Mouse (Mus musculus) cerebellum, adult 9-10 months (tissue): ENCODE measurements at regions not wholly inside any gene's neighbourhood (a gene's known extent, or its start where the extent isn't known, plus 50 kb on each side); places are given as distances from the start of the nearest gene placed in this dataset.

Experiments used
- DNase-seq: peaks from one replicate; pipeline ENCODE4 v3.0.0; 2022

DNA sequence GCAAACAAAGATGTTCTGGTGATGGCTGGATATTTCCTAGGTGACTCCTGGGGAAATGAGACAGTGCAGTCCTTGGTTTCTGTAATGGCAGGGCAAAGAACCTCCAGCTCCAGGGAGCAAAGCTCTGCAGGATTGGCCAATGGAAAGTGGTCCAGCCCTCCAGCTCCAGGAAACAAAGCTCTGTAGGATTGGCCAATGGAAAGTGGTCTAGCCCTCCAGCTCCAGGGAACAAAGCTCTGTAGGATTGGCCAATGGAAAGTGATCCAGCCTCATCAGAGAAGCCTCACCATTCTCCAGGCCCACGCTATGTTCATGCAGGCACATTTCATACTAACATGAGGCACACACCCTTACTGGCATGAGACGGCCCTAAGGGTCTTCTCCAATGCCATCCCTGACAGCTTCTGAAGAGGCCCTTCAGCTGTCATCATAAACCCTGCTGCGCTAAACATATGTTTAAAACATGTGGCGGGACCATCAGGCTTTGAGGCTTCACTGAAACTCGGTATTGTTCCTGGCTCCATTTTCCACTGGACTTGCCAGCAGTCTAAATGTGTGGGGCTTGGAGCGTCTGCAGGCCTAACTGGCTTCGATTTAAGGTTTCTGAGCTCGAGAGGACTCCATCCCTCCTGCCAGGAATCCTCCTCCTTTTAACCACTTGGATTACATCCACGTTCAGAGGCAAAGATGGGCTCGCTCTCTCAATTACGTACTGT lies 175.3 kb upstream of the Ccdc54 start:
- DNase-seq: no peak

DNA sequence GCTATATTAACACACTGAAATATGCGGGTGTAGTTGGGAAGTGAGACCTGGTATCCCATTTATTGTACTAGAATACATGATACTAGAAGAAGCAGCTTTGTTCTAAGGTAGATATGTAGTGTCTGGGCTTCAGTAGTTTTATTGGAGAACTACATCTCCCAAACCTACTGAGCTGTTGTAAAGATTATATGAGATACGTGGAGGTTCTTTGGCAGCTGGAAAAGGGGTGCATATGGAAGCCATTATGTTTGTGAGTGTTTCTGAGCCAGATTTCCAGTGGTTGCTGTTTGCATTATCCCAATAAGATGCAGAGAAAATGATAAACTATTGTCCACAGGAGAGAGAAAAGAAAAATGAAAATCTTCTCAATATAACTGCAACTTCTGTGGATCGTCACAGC lies 171.1 kb upstream of the Ccdc54 start:
- DNase-seq: no peak

DNA sequence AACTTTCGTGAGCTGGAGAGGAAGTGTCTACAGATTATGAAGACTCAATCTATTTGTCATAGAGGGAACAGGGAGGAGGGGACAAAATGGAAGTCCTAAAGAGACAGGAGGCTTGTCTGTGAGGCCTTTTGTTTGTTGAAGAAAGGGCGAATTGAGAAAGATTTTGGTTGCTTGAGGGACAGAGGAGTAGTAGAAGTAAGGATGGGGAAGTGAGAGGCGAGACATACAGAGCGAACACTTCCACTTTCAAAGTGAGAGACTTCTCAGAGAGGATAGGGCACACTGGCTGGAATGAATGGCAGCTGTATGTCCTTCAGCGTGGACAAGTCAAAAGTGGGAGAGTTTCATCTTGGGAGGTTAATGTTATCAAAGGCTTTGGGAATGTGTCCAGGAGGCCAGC lies 169.0 kb upstream of the Ccdc54 start:
- DNase-seq: no peak

DNA sequence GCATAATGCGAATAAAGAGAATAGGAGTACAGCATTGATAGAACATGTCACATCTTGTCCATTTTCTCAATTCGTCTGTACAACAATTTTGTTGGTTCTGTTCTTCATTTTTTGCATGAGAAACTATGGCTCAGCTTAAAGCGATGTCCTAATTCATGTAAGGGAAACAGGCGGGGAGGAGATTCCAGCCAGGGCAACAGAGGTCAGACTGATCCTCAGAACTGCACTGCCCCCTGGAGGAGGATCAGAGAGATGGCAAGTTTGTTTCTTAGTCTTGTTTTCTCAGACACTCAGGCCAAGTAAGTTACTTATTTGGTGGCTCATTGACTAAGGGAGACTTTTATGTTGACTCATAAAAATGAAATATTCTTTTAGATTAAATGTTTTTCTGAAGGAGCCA lies 165.7 kb upstream of the Ccdc54 start:
- DNase-seq: no peak

DNA sequence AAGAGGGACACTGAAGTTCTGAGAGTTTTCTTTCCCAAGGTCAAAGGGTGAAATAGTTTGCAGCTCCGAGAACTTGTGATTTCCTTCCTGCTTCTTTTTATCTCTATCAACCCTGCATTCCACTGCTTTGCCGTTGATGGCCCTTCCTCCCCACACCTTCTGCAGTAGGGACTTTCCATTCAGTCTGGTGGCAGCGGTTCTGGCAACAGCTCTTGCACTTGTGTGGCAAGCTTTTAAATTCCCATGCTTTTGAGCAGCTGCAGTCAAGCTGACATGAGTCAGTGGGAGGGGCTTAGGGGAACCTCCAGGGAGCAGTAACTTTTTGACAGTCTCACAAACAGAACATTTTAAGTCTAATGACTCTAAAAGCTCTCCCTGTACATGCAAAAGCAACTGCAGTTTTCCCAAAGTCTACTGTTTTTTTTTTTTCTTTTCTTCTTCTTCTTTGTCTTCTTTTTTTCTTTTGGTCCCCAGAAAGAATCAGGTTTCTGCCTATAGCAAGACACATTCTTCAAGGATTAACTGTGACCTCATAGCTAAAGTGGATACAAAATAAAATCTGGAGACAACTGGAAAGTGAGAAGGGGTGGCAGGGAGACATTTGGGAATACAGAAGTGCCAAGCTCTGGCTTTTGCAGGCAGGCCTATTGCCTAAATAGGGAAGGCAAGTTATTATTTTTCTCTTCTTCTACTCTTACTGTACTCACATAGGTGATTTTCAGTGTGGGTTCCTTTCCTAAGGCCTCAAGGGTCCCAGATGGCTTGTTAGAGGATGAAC lies 162.8 kb upstream of the Ccdc54 start:
- no peak for DNase-seq

DNA sequence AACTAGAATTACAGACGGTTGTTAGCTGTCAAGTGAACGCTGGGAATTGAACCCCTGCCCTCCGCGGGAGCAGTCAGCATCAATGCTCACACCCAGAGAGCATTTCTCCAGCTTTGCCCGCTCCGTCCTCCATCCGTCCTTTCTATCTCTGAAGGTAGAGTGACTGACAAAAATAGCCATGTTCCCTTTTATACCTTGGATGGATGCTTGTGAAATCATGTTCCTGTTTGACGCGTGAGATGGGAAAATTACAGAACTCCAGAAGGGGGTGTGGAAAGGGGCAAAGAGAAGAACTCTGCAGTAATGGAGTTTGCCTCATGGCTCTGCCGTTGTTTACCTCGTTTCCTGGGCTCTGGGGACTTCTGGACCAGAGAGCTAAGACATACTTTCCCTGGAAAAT lies 162.1 kb upstream of the Ccdc54 start:
- no peak for DNase-seq

DNA sequence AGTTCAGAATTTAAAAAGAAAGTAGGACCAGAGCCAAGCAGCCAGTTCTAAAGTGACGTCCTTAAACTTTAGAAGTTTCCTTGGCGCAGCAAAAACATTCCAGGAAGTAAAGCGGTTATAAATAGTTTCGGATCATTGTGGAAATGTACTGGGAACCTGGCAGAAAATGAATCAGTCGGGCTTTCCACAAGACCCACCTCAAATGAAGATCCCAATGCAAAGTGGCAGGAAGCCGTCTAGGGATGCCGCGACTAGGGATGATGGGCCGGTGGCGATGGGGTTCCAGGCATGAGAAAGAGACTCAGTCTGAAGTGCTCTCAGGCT lies 161.3 kb upstream of the Ccdc54 start:
- no peak for DNase-seq

DNA sequence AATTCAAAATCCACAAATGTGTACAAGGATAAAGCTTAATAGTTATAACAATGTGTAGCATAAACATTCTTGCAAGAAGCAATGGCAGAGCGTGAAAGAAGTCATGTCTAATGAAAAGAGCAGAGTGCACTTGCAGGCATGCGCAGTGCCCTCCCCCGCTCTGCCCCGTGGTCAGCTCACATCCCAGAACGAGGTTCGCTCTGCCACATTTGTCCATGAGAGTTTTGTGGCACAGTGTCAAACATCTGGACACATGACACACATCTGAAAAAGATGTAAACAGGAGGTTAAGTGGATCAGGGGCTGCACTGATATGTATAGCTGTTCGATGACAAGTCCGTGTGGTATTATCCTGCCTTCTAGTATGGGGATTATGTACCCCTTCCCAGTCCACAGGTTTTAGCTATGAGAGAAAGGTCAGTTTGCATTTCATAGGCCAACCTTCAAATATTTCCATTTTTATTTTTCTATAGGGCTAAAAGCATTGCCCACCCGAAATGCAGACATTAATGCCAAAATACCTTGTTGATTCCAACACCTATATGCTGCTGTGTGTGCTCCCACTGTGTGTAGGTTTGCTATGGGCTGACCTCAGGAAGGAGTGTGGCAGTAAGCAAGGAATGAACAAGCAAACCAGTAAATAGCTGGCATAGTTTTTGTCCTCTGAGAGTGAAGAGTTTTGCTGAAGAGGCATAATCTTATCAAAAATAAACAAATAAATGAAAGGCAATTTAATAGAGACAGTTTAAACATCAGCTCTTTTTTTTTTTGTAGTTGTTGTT lies 160.7 kb upstream of the Ccdc54 start:
- DNase-seq: no peak

DNA sequence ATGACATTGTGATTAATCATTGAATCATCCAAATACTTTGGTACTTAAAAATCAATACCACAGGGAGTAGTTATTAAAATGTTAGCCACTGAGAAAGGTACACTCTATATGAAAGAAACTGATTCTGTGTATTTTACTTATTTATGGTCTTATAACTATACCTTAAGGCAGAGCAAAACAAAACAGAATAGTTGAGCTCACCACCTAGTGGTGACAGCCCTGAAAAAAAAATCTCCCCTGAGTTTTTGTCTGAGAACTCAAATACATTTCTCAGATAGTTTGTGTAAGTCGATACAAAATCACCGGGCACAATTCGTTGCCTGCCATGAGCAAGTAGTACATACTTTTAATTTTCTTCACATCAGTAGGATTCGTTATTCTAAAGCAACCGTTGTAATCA lies 156.7 kb upstream of the Ccdc54 start:
- no peak for DNase-seq

DNA sequence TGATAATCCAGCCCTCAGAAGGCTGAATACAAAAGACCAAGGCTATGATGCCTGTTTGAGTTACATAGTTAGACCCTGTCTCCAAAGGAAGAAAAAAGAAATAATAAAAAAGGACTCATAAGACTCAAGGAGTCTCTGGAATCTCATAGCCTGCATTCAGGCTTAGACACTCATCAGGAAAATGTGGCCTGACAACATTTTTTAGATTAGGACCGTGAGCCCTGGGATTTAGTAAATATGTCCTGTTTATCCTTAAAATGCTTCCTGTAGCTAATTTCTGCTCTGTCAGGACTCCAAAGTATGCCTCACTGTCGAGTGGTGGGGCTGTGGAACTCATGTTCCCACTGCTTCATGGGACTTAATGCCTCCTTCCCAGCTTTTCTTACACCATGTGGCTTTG lies 154.8 kb upstream of the Ccdc54 start:
- DNase-seq: no peak

DNA sequence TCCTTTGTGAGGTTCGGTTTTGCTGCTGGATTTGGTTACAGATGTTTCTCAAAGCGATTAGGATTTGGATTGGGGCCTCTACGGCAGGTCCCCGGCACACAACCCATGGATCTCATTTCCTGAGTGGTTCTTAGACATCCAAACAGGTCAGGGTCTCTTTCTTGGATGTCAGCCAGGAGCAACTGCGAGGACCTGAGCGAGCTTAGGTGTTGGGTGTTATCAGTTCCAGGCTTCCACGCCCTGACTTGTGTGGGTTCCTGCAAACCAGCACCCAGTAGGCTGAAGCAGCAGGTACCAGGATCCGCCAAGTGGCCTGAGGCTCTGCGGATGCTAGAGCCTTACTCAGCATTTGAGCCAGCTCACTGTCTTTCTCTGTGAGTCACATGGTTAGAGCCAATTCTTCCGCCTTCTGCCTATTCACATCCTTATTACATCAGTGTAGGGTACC lies 146.5 kb upstream of the Ccdc54 start:
- DNase-seq: peak; percentile 24

DNA sequence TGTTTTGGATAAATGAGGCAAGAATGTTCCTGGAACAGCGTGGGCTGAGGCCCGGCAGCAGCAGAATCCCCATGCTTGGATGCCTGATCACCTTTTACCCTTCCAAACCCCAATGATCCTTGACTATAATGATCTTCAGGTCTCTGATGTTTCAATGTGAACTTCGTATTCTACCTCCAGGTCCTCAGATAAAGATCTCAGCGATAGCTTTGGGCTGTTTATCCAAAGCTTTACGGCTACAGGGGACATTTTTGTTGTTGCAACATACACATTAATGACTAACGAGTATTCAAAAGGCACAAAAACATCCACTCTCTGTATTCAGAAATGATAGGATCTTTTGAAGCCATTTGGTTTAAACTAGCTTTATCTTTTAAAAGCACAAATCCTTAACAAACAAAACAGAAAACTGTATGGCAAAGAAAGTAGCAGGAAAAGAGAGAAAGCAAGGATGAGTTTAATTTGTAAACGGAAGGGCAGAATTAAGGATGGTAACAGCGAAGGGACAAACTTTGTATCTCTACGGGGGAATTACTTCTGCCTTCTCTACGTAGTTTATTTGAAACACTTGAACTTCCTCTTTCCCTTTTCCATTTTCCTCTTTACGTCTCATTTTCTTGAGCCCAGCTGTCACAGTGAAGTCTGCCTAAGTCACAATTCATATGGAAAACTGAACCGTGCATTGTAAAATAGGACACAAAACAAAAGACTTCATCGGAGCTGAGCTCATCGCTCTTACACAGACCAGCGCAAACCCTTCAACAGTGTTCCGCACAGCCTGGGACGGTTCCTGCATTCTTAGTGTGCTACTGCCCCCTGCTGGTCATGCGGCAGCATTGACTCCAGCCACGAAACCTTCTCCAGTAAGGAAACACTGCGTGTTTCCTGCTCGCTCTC lies 145.4 kb upstream of the Ccdc54 start:
- DNase-seq: peak; percentile 86

DNA sequence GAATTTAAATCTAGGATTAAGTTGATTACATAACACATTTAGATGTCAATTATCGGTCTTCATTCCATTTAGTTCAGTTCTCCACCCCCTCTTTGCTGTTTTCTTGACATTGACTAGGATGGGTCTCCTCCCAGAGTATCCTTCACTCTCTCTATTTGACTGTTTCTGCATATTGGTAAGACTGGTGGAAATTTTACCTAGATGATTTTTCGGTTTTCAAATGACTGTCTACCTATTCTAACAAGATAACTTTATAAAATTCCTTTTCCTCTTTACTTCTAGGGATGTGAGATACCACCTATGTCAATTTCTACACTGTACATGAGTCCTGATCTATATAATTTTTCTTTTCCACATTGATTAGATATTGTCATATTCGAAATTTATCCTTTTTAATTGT lies 142.4 kb upstream of the Ccdc54 start:
- no peak for DNase-seq

DNA sequence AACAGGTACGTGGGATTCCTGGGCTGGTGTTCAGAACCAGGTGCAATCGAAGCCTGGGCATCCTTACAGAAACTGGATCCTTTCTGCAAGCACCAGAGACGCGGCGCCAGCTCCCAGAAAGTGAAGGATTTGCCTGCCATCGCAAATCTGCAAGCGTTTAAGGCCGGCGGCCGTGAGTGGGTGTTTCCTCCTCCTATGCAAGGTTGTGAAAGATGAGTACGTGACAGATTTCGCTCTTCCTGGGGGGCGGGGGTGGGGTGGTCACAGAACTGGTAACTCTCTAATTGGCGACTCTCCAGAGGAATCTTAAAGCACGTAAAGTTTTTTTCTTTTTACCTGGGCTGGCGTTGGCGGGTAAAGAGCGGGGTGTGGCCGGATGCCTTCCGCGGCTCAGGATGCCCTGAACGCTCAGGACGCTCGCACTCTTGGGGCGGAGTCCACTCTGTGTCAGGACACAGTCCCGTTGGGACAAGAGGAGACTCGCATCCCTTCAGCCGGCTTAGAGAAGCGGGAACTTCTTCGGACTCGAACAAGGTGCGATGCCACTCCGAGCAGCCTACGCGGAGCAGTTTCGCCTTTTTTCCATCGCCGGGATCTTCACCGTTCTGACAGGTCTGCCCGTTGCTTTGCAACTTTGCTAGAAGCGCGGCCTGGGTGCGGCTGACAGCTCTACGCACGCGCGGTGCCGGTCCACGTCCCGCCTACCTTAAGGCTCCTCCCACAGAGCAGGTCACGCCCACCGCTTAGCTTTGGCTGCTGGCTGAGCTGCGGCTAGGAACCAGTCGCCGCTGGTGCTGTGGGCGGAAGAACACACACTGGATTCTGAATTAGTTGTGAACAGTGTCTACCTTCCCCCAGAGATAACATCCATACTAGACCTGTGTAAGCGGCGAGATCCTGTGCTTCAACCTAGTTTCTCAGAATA lies 141.4 kb upstream of the Ccdc54 start:
- peak; percentile 80 for DNase-seq

DNA sequence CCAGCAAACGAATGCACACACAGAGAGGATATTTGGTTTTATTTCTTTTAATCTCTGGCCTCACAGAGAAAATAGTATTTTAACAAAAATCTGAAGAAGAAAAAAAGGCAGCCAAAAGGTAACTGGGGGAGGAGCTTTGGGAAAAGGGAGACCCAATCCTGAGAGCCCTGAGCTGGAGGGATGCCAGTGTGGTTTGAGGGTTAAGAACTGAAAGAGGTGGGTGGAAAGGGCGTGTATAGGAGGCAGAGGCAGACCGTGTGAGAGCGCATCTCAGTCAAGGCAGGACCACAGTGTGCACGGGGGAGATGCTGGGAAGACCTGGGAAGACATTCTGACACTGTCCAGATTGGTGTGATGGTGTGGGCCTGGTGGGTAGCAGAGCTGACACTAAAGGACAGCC lies 138.4 kb upstream of the Ccdc54 start:
- DNase-seq: no peak

DNA sequence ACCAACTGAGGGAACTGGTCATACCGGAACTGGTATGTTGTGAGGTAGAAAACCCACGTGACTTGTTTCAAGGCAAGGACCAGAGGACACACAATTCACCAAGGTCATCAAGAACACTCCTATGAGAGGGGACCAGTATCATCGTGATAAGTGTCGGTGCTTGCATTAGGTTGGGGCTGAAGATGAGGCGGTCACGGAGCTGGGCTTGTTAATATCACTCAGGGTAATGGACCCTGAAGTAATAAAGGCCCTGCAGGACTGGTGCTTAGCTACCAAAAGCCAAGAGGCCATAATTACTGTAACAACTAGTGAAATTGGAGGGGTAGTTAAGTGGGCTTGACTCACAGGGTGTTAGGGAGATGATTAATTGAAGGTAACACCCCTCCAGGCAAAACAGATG lies 132.2 kb upstream of the Ccdc54 start:
- no peak for DNase-seq

DNA sequence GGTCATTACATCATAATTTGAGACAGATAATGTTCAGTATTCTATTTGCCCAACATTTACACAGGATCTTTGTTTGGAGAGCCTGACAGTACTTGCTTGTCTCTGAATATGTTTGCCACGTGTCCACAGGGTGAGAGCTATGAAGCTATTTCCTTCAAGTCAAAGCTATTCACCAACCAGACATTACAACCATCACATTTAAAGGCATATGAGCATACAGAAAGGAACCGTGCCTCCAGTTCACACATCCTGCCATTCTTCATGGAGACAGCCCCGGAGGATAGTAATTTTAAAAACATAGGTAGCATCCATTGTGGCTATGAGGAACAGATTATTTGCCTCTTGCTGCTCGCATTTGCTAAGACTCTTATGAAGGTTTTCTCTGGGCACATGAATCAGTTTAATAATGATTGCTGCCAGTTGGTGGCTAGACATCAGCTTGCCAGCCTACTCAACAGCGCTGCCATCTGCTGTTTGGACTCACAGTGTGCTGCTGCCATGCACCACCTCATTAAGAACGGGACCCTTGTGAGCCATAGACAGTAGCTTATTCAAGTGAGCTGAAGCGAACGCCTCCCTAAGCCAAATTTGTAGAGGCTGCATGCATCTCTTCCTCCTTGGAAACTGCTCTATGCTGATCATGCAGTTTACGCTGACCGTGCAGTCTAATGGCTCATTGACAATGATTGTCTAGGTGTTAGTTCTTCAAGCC lies 126.5 kb upstream of the Ccdc54 start:
- peak; percentile 48 for DNase-seq

DNA sequence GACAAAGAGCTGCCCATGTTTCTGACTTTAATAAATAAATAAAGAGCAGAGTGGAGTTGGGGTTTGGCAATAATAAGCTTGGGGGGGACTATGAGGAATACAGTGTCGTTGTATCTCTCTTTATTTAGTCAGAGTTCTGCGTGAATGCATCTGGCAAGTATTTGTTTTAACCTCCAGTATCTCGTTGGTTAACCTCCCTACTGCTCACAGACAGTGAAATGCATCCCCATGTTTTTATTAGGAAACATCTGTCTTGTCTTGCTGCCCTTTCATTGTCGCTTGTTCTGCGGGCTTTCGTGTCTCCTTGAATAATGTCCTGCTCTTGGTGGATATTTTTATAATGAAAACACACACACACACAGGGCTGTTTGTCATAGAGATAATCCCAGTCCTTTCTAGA lies 118.8 kb upstream of the Ccdc54 start:
- no peak for DNase-seq

DNA sequence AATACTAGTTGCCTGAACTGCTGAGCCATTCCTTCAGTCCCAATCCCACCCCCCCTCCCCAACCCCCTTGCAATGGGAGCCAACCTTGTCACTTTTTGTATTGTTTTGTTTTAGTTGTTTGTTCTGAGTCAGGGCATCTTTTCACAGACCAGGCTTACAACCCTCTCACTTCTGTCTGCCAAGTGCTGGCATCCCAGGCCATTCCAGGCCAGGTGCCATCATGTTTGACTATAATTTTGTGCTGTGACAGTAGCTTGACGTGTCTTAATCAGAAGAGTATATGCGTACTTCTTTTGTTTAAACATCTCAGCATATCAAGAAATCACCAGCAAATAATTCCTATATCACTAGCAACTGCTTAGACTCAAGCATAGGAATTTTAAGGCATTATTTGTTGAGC lies 117.0 kb upstream of the Ccdc54 start:
- DNase-seq: no peak

DNA sequence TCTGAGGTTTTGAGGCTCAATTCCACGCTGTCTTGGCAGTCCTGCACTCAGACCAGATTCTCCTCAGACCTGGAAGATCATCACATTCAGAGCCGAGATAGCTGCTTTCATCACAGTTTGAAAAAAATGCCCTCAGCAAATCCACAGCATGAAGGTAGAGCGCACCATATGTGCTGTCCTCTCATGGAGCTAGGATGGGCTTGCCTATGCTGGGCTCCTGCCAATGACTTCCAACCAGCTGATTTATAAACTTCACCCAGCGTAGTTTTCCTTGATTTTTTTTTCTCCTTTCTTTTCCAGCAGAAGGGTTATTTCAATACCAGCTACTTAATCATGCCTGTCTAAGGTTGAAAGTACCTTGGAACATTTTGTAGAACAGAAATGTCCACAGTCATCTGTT lies 115.0 kb upstream of the Ccdc54 start:
- no peak for DNase-seq
